Mouse (Mus musculus) retina, postnatal 7 days (tissue): ENCODE data around the gene Spats2.

Experiments used
- DNase-seq: peaks from one replicate; pipeline ENCODE4 v3.0.0-alpha.2; 2012; ENCODE audit warnings: low read depth, low spot score

Gene Spats2

DNA sequence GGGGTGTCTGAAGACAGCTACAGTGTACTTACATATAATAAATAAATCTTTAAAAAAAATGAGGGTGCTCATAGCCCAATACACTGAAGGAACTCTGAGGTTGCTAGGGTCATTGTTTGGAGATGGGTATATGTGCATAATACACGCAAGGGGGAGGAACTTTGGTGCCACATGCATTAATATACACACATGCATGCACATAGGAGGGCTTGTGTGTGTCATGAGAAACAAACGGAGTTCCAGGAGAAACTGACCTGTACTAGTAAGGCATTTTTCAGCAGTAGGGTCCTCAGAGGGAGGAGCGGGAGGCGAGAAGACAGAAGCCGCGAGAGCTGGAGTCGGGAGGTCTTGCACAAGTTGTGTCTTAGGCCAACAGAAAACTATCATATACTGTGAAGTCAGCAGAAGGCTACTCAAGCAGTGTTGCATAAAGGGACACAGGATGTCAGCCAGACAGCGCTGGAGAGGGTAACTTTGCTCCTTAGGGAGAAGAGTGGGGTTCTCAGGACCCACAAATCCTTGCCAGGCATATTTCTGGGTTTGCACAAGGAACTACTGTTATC is 133.5 kb downstream of the Spats2 start:
- DNase-seq, result no peak

DNA sequence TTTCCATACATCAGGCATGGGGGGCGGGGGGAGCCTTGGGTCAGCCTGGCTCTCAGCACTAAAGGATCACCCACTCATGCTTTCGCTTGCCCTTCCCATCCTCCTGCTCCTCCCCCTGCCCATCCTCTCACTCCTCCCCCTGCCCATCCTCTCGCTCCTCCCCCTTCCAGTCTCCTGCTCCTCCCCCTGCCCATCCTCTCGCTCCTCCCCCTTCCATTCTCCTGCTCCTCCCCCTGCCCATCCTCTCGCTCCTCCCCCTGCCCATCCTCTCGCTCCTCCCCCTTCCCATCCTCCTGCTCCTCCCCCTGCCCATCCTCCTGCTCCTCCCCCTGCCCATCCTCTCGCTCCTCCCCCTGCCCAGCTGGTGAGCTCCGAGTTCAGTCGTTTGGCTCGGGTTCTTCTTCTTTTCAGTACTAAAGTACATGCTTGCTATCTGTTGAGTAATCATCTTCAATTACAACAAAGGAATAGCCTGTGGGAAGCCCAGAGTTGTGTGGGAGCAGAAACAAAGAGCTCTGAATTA is 134.1 kb downstream of the Spats2 start:
- peak; percentile 59 for DNase-seq

DNA sequence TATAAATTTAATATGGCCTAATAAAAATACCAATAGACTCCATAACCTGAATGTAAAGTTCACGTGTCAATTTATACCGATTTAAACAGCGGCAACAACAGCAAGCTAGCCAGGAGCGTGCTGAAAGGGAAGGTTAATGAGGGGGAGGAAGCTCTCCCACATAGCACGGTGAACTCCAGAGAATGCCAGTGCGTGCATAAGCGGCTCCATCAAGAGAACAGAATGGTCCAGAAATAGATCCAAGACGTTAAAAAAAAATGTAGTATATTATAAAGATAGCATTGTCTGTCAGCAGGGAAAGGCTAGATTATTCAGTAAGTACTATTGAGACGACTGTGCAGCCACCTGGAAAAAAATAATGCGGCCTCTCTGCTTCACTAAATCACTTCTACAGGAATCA is 137.0 kb downstream of the Spats2 start:
- DNase-seq, result no peak
